Mouse (Mus musculus) brain, embryonic 14.5 days (tissue): Measurements from ENCODE around the gene Gsg1l. TPM values are rescaled to one million over a fixed set of nuclear protein-coding genes. Genes with fewer than 3 reads are reported as not detected.

Experiments
- DNase-seq: peaks from one replicate; pipeline ENCODE4 v3.0.0-alpha.2; 2011; ENCODE audit warnings: low read depth
- CTCF ChIP-seq: fragments of 200-500 bp; IDR thresholded peaks from 2 replicates; pipeline ENCODE4 v1.5.1; 2012; ENCODE audit warnings: inconsistent platforms, mild to moderate bottlenecking, moderate library complexity, borderline replicate concordance; ENCODE audit not compliant: insufficient read depth, insufficient read length; ENCODE audit errors: extremely low read depth
- POLR2A ChIP-seq: fragments of 200-500 bp; IDR thresholded peaks from 2 replicates; pipeline ENCODE4 v1.6.1; 2012; ENCODE audit warnings: mild to moderate bottlenecking, inconsistent platforms, borderline replicate concordance; ENCODE audit not compliant: poor library complexity, insufficient read depth, insufficient read length, severe bottlenecking; ENCODE audit errors: extremely low read depth
- polyA plus RNA-seq: library from polyadenylated mRNA; depleted of rRNA; stranded (reverse); fragments of >200 nt; gene quantifications from 2 replicates; pipeline ENCODE4 v1.2.3, GENCODE M21; 2012

Gsg1l gene
- polyA plus RNA-seq, 1 experiment, result 26.6 TPM

GRCm38 (mm10) chr7:125893621-125894020 lies 188.6 kb downstream of the Gsg1l start:
- DNase-seq, result no peak
- TF ChIP-seq CTCF, result no peak
- TF ChIP-seq POLR2A, result no peak

GRCm38 (mm10) chr7:125888373-125888772 lies 193.8 kb downstream of the Gsg1l start:
- TF ChIP-seq CTCF (no peak), POLR2A (no peak)
- peak; percentile 64 for DNase-seq

GRCm38 (mm10) chr7:125887761-125888160 lies 194.4 kb downstream of the Gsg1l start:
- DNase-seq, result no peak
- TF ChIP-seq POLR2A, result no peak
- TF ChIP-seq CTCF, result no peak

- TF ChIP-seq CTCF, result no peak
- no peak for TF ChIP-seq POLR2A
- DNase-seq, result no peak
Measured at GRCm38 (mm10) chr7:125887124-125887523, 195.1 kb downstream of the Gsg1l start.

- no peak for TF ChIP-seq POLR2A
- no peak for TF ChIP-seq CTCF
Measured at GRCm38 (mm10) chr7:125886116-125886680, 196.0 kb downstream of the Gsg1l start.

GRCm38 (mm10) chr7:125883232-125883631 lies 199.0 kb downstream of the Gsg1l start:
- DNase-seq, result no peak
- no peak for TF ChIP-seq CTCF
- no peak for TF ChIP-seq POLR2A

More at GRCm38 (mm10) chr7:125886116-125886680, 196.0 kb downstream of the Gsg1l start:
- peak; percentile 54 for DNase-seq

- TF ChIP-seq CTCF (no peak), POLR2A (no peak)
- no peak for DNase-seq
Measured at GRCm38 (mm10) chr7:125878040-125878439, 204.2 kb downstream of the Gsg1l start.

- TF ChIP-seq CTCF, result no peak
- TF ChIP-seq POLR2A, result no peak
- DNase-seq, result no peak
Measured at GRCm38 (mm10) chr7:125873971-125874495, 208.2 kb downstream of the Gsg1l start.

- no peak for TF ChIP-seq CTCF
- TF ChIP-seq POLR2A, result no peak
- DNase-seq, result no peak
Measured at GRCm38 (mm10) chr7:125872874-125873273, 209.3 kb downstream of the Gsg1l start.

- no peak for DNase-seq
- TF ChIP-seq CTCF, result no peak
- no peak for TF ChIP-seq POLR2A
Measured at GRCm38 (mm10) chr7:125872202-125872580, 210.0 kb downstream of the Gsg1l start.

- TF ChIP-seq CTCF (no peak), POLR2A (no peak)
- peak; percentile 88 for DNase-seq
Measured at GRCm38 (mm10) chr7:125871404-125872201, 210.6 kb downstream of the Gsg1l start.
